14 mouse cellular contexts compared by ENCODE assay signal in genomic region chr17:46932961-46933360, GRCm38 (mm10). TPM values are rescaled to one million over a fixed set of nuclear protein-coding genes. Genes with fewer than 3 reads are reported as not detected.
DNase-seq lines count a peak whose midpoint lies in the region; ATAC-seq and TF ChIP-seq lines count a peak whose summit lies in the region.
"Had no signal": no experiment of that assay in that cellular context is flagged by ENCODE, and none has a peak within 500 bp of the region (broad histone marks: within the 10 kb centered on the region; RNA-seq: fewer than 3 reads in every experiment).

No protein-coding gene starts in this region.

- H3K36me3 ChIP-seq in lung, postnatal 0 days (ENCODE audit: insufficient read depth, low read length): peaks cover 69% of the 10 kb centered on the region
- peaks cover 50% of the 10 kb centered on the region for H3K36me3 ChIP-seq in stomach, embryonic 16.5 days (ENCODE audit: control insufficient read depth, insufficient read depth, low read length)
- H3K36me3 ChIP-seq in heart, embryonic 11.5 days (ENCODE audit: control insufficient read depth, insufficient read depth, low read length): peaks cover 42% of the 10 kb centered on the region
- H3K36me3 ChIP-seq in forebrain, embryonic 15.5 days: peaks cover 86% of the 10 kb centered on the region

- no peak for DNase-seq in lung, postnatal 0 days (ENCODE audit: low spot score)
- no peak for DNase-seq in lung, adult 2 months
- DNase-seq in NIH3T3 (ENCODE audit: low read depth): peak; percentile 90
- peak; percentile 94 for DNase-seq in brain, adult 2 months (ENCODE audit: low read depth, low spot score)

- no peaks in the 10 kb centered on the region for H3K27me3 ChIP-seq in lung, postnatal 0 days (replicated peaks; ENCODE audit: insufficient read depth, low read length)
- no peaks in the 10 kb centered on the region for H3K27me3 ChIP-seq in stomach, embryonic 16.5 days (ENCODE audit: control insufficient read depth, insufficient read depth, low read length)
- no peaks in the 10 kb centered on the region for H3K27me3 ChIP-seq in heart, embryonic 11.5 days (ENCODE audit: control insufficient read depth, insufficient read depth, low read length)
- no peaks in the 10 kb centered on the region for H3K27me3 ChIP-seq in forebrain, embryonic 15.5 days
- H3K27me3 ChIP-seq: embryonic facial prominence, embryonic 15.5 days; kidney, embryonic 15.5 days; midbrain, embryonic 12.5 days; neural tube, embryonic 12.5 days had no signal

- H3K9me3 ChIP-seq in lung, postnatal 0 days (ENCODE audit: low read length): no peaks in the 10 kb centered on the region
- no peaks in the 10 kb centered on the region for H3K9me3 ChIP-seq in stomach, embryonic 16.5 days (replicated peaks; ENCODE audit: control insufficient read depth, low read length)
- H3K9me3 ChIP-seq in heart, embryonic 11.5 days (replicated peaks; ENCODE audit: control insufficient read depth, low read length): no peaks in the 10 kb centered on the region
- H3K9me3 ChIP-seq in forebrain, embryonic 15.5 days: no peaks in the 10 kb centered on the region
- H3K9me3 ChIP-seq: embryonic facial prominence, embryonic 15.5 days; kidney, embryonic 15.5 days; midbrain, embryonic 12.5 days; neural tube, embryonic 12.5 days had no signal

- WGBS in lung, postnatal 0 days: 89% methylated on average over 5 of the region's 5 CpGs
- 82% methylated on average over 5 of the region's 5 CpGs for WGBS in lung, adult 2 months
- 89% methylated on average over 5 of the region's 5 CpGs for whole genome bisulfite sequencing in stomach, embryonic 16.5 days
- WGBS in heart, embryonic 11.5 days (ENCODE audit: insufficient replicate concordance): 95% methylated on average over 5 of the region's 5 CpGs
- WGBS in forebrain, embryonic 15.5 days: 98% methylated on average over 5 of the region's 5 CpGs

- H3K27ac ChIP-seq in lung, postnatal 0 days (ENCODE audit: low read length): no peak overlapping the region
- H3K27ac ChIP-seq in stomach, embryonic 16.5 days (ENCODE audit: low read length): 0 out of 2 replicates have a peak overlapping the region, but pooled peaks have one; percentile 9
- H3K27ac ChIP-seq in heart, embryonic 11.5 days (ENCODE audit: low read depth, low read length): no peak overlapping the region
- no peak overlapping the region for H3K27ac ChIP-seq in forebrain, embryonic 15.5 days (replicated peaks)
- H3K27ac ChIP-seq: embryonic facial prominence, embryonic 15.5 days; heart, adult 2 months; hindbrain, postnatal 0 days; kidney, embryonic 15.5 days; midbrain, embryonic 12.5 days; neural tube, embryonic 12.5 days had no signal

- no peaks in the 10 kb centered on the region for H3K4me1 ChIP-seq in lung, postnatal 0 days (ENCODE audit: insufficient read depth, low read depth, low read length)
- H3K4me1 ChIP-seq in lung, adult 2 months (ENCODE audit: control insufficient read depth, insufficient read depth, low read length): no peaks in the 10 kb centered on the region
- no peaks in the 10 kb centered on the region for H3K4me1 ChIP-seq in stomach, embryonic 16.5 days (ENCODE audit: control insufficient read depth, insufficient read depth, low read length)
- no peaks in the 10 kb centered on the region for H3K4me1 ChIP-seq in heart, embryonic 11.5 days (ENCODE audit: control insufficient read depth, insufficient read depth, low read length)
- no peaks in the 10 kb centered on the region for H3K4me1 ChIP-seq in forebrain, embryonic 15.5 days
- H3K4me1 ChIP-seq: embryonic facial prominence, embryonic 15.5 days; kidney, embryonic 15.5 days; midbrain, embryonic 12.5 days; neural tube, embryonic 12.5 days had no signal

- no peak overlapping the region for H3K4me3 ChIP-seq in lung, postnatal 0 days (ENCODE audit: low read depth, low read length)
- H3K4me3 ChIP-seq in lung, adult 2 months (replicated peaks; ENCODE audit: extremely low read depth, low read depth, low read length): no peak overlapping the region
- no peak overlapping the region for H3K4me3 ChIP-seq in stomach, embryonic 16.5 days (replicated peaks; ENCODE audit: low read length)
- no peak overlapping the region for H3K4me3 ChIP-seq in heart, embryonic 11.5 days (ENCODE audit: low read depth, low read length)
- H3K4me3 ChIP-seq in forebrain, embryonic 15.5 days: no peak overlapping the region
- H3K4me3 ChIP-seq: embryonic facial prominence, embryonic 15.5 days; heart, adult 2 months; kidney, embryonic 15.5 days; midbrain, embryonic 12.5 days; neural tube, embryonic 12.5 days had no signal

- no peak overlapping the region for H3K4me2 ChIP-seq in lung, postnatal 0 days (replicated peaks; ENCODE audit: low read depth, low read length)
- no peak overlapping the region for H3K4me2 ChIP-seq in stomach, embryonic 16.5 days (ENCODE audit: low read depth, low read length)
- no peak overlapping the region for H3K4me2 ChIP-seq in heart, embryonic 11.5 days
- H3K4me2 ChIP-seq in forebrain, embryonic 15.5 days (replicated peaks): no peak overlapping the region
- H3K4me2 ChIP-seq: embryonic facial prominence, embryonic 15.5 days; kidney, embryonic 15.5 days; liver, embryonic 11.5 days; midbrain, embryonic 12.5 days; neural tube, embryonic 12.5 days had no signal

- no peak for TF ChIP-seq CTCF in lung, postnatal 0 days (IDR thresholded peaks at IDR 0.05)
- no peak for TF ChIP-seq CTCF in lung, adult 2 months (IDR thresholded peaks at IDR 0.05; ENCODE audit: insufficient read depth, low read length)

- TF ChIP-seq EP300 in lung, postnatal 0 days (IDR thresholded peaks at IDR 0.05): no peak

- TF ChIP-seq POLR2A in lung, adult 2 months (IDR thresholded peaks at IDR 0.05; ENCODE audit: borderline replicate concordance, extremely low read depth, low read depth, low read length): no peak

- peak; percentile 40; the same call in 1 of the 2 replicates for ATAC-seq in lung, postnatal 0 days
- ATAC-seq in stomach, embryonic 16.5 days (ENCODE audit: insufficient read depth, low FRiP score): peak; percentile 44; the same call in 1 of the 2 replicates
- ATAC-seq in heart, embryonic 11.5 days (replicated peaks; ENCODE audit: insufficient number of reproducible peaks, low FRiP score, low TSS enrichment): no peak
- ATAC-seq in forebrain, embryonic 15.5 days (replicated peaks): no peak

- no peak overlapping the region for H3K9ac ChIP-seq in lung, postnatal 0 days (replicated peaks; ENCODE audit: low read depth)
- H3K9ac ChIP-seq in stomach, embryonic 16.5 days (ENCODE audit: low read length): no peak overlapping the region
- no peak overlapping the region for H3K9ac ChIP-seq in heart, embryonic 11.5 days (ENCODE audit: low read depth, low read length)
- no peak overlapping the region for H3K9ac ChIP-seq in forebrain, embryonic 15.5 days (replicated peaks)
- H3K9ac ChIP-seq: embryonic facial prominence, embryonic 15.5 days; kidney, embryonic 15.5 days; midbrain, embryonic 12.5 days; neural tube, embryonic 12.5 days had no signal

RNA-seq across cellular contexts. Expression of gene Prph2, which starts 22.7 kb away (rescaled TPM):
- polyA plus RNA-seq in lung, postnatal 0 days (2015; fragmentation: Nextera tagmentation; extraction: Ambion mirVana): not detected in 2 replicates
- not detected in 2 replicates for polyA plus RNA-seq in lung, adult 2 months (2012; rRNA removed)
- polyA plus RNA-seq in stomach, embryonic 16.5 days (2015; fragmentation: Nextera tagmentation; extraction: Ambion mirVana): not detected in 2 replicates
- polyA plus RNA-seq in heart, embryonic 11.5 days (2014; fragmentation: Nextera tagmentation; extraction: Ambion mirVana): not detected in 2 replicates
- polyA plus RNA-seq in forebrain, embryonic 15.5 days (2015; fragmentation: Nextera tagmentation; extraction: Ambion mirVana): not detected in 2 replicates
- polyA plus RNA-seq: embryonic facial prominence, embryonic 15.5 days; heart, adult 2 months; kidney, embryonic 15.5 days; liver, embryonic 11.5 days; midbrain, embryonic 12.5 days; neural tube, embryonic 12.5 days had no signal

RNA-seq across cellular contexts. Expression of gene Tbcc, which starts 42.5 kb away (rescaled TPM):
- 47.7 and 51.0 TPM in 2 replicates for polyA plus RNA-seq in lung, postnatal 0 days (2015; fragmentation: Nextera tagmentation; extraction: Ambion mirVana)
- polyA plus RNA-seq in lung, adult 2 months (2012; rRNA removed): 17.9 and 20.8 TPM in 2 replicates
- polyA plus RNA-seq in stomach, embryonic 16.5 days (2015; fragmentation: Nextera tagmentation; extraction: Ambion mirVana): 25.8 and 34.8 TPM in 2 replicates
- polyA plus RNA-seq in heart, embryonic 11.5 days (2014; fragmentation: Nextera tagmentation; extraction: Ambion mirVana): 53.4 and 54.1 TPM in 2 replicates
- 65.9 and 68.6 TPM in 2 replicates for polyA plus RNA-seq in forebrain, embryonic 15.5 days (2015; fragmentation: Nextera tagmentation; extraction: Ambion mirVana)

Comparison
In these comparisons a context has a peak if more than half of its experiments do, and no peak if none do; other contexts are left out.
1. ATAC-seq: peak in lung, postnatal 0 days (single experiment) and stomach, embryonic 16.5 days (single experiment); none in heart, embryonic 11.5 days (single experiment) and forebrain, embryonic 15.5 days (single experiment).
2. DNase-seq: peak in NIH3T3 (single experiment) and brain, adult 2 months (single experiment); none in lung, postnatal 0 days (single experiment) and lung, adult 2 months (single experiment).